Mouse (Mus musculus) gastrocnemius, adult 2 months (tissue): ENCODE results near the gene Gbf1. TPM values are rescaled to one million over a fixed set of nuclear protein-coding genes. Genes with fewer than 3 reads are reported as not detected.
A peak's percentile ranks its signal among the peaks of the same experiment; 100 is the strongest.

Experiments used
- DNase-seq: peaks from one replicate; pipeline ENCODE4 v3.0.0; 2022
- H3K27ac ChIP-seq: fragments of 200-600 bp; 2 replicates; pipeline ENCODE4 v1.8.1; 2022; ENCODE audit warnings: mild to moderate bottlenecking
- H3K4me3 ChIP-seq: fragments of 200-600 bp; 2 replicates; pipeline ENCODE4 v1.8.1; 2022; ENCODE audit warnings: mild to moderate bottlenecking, moderate library complexity
- CTCF ChIP-seq: fragments of 200-600 bp; IDR thresholded peaks from 2 replicates; pipeline ENCODE4 v1.8.1; 2022; ENCODE audit warnings: antibody characterized with exemption, mild to moderate bottlenecking, moderate library complexity
- intact Hi-C: fragments of 180-260 bp; cut with DNase I; formaldehyde crosslinking; loops from one replicate; pipeline ENCODE4 v1.15.1; 2025
- total RNA-seq, 2 experiments: library from RNA; stranded (reverse); gene quantifications; 2 replicates each; pipeline ENCODE4 v1.2.3; 2021

The Gbf1 gene
- total RNA-seq, 2 experiments from 2014 or later, result 47.4 to 59.0 TPM

GRCm38 (mm10) chr19:46169396-46169795 is 17.1 kb downstream of the Gbf1 start:
- no peak for TF ChIP-seq CTCF
- no peak overlapping the region for H3K4me3 ChIP-seq
- no peak for DNase-seq
- intact Hi-C loops, result no loop called here
- H3K27ac ChIP-seq, result no peak overlapping the region

- DNase-seq, result no peak
- intact Hi-C loops, result loop anchor here (2.0 kb wide), 1 partner anchor 13 kb away; no protein-coding TSS in a partner anchor
- Histone ChIP-seq H3K27ac (no peak overlapping the region), H3K4me3 (no peak overlapping the region)
- no peak for TF ChIP-seq CTCF
Observed at GRCm38 (mm10) chr19:46169913-46170312, 17.6 kb downstream of the Gbf1 start.

GRCm38 (mm10) chr19:46172541-46172940 is 20.2 kb downstream of the Gbf1 start:
- intact Hi-C loops, result no loop called here
- DNase-seq, result no peak
- no peak overlapping the region for H3K4me3 ChIP-seq
- no peak for TF ChIP-seq CTCF
- no peak overlapping the region for H3K27ac ChIP-seq

GRCm38 (mm10) chr19:46175173-46175572 is 22.9 kb downstream of the Gbf1 start:
- Histone ChIP-seq H3K27ac (no peak overlapping the region), H3K4me3 (no peak overlapping the region)
- TF ChIP-seq CTCF, result no peak
- intact Hi-C loops, result no loop called here
- DNase-seq, result no peak

GRCm38 (mm10) chr19:46177046-46177445 is 24.7 kb downstream of the Gbf1 start:
- no peak overlapping the region for H3K4me3 ChIP-seq
- H3K27ac ChIP-seq, result no peak overlapping the region
- intact Hi-C loops, result no loop called here
- DNase-seq, result no peak
- no peak for TF ChIP-seq CTCF

GRCm38 (mm10) chr19:46180274-46180673 is 28.0 kb downstream of the Gbf1 start:
- TF ChIP-seq CTCF, result no peak
- intact Hi-C loops, result no loop called here
- no peak for DNase-seq
- Histone ChIP-seq H3K4me3 (no peak overlapping the region), H3K27ac (no peak overlapping the region)

- no peak for DNase-seq
- Histone ChIP-seq H3K27ac (no peak overlapping the region), H3K4me3 (no peak overlapping the region)
- no peak for TF ChIP-seq CTCF
- intact Hi-C loops, result no loop called here
Observed at GRCm38 (mm10) chr19:46182241-46182640, 29.9 kb downstream of the Gbf1 start.

- Histone ChIP-seq H3K4me3 (peak overlapping the region; percentile 57), H3K27ac (peak overlapping the region; percentile 88)
- peak; percentile 84 for DNase-seq
- intact Hi-C loops, result loop anchor here (5.0 kb wide), 2 partner anchors 39 to 41 kb away; partner anchors contain the start of gene Pitx3
- TF ChIP-seq CTCF, result no peak
Observed at GRCm38 (mm10) chr19:46186611-46187010, 34.3 kb downstream of the Gbf1 start.

GRCm38 (mm10) chr19:46187203-46187602 is 34.9 kb downstream of the Gbf1 start:
- DNase-seq, result no peak
- Histone ChIP-seq H3K4me3 (no peak overlapping the region), H3K27ac (peak overlapping the region; percentile 88)
- TF ChIP-seq CTCF, result no peak
- intact Hi-C loops, result loop anchor here (5.0 kb wide), 2 partner anchors 40 kb away; partner anchors contain the start of gene Pitx3

GRCm38 (mm10) chr19:46198293-46198692 is 46.0 kb downstream of the Gbf1 start:
- Histone ChIP-seq H3K27ac (no peak overlapping the region), H3K4me3 (no peak overlapping the region)
- no peak for TF ChIP-seq CTCF
- intact Hi-C loops, result no loop called here
- no peak for DNase-seq

GRCm38 (mm10) chr19:46198891-46199290 is 46.6 kb downstream of the Gbf1 start:
- DNase-seq, result no peak
- no peak for TF ChIP-seq CTCF
- Histone ChIP-seq H3K4me3 (no peak overlapping the region), H3K27ac (no peak overlapping the region)
- intact Hi-C loops, result no loop called here

GRCm38 (mm10) chr19:46204166-46204565 is 51.9 kb downstream of the Gbf1 start:
- no peak overlapping the region for H3K4me3 ChIP-seq
- DNase-seq, result no peak
- TF ChIP-seq CTCF, result no peak
- intact Hi-C loops, result no loop called here
- H3K27ac ChIP-seq, result no peak overlapping the region

GRCm38 (mm10) chr19:46205680-46206079 is 53.4 kb downstream of the Gbf1 start:
- intact Hi-C loops, result no loop called here
- H3K4me3 ChIP-seq, result no peak overlapping the region
- DNase-seq, result no peak
- no peak for TF ChIP-seq CTCF
- no peak overlapping the region for H3K27ac ChIP-seq

GRCm38 (mm10) chr19:46210951-46211350 is 58.6 kb downstream of the Gbf1 start:
- no peak for DNase-seq
- no peak overlapping the region for H3K4me3 ChIP-seq
- intact Hi-C loops, result no loop called here
- no peak for TF ChIP-seq CTCF
- H3K27ac ChIP-seq, result peak overlapping the region; percentile 75
